Mouse (Mus musculus): ENCODE data around the gene Rfc1. TPM values are rescaled to one million over a fixed set of nuclear protein-coding genes. Genes with fewer than 3 reads are reported as not detected.

Rfc1 gene
- polyA plus RNA-seq, 1 experiment from 2014 or later: 53.1 TPM

GRCm38 (mm10) chr5:65350508-65350907, 15.0 kb upstream of the Rfc1 start:
- ATAC-seq (ENCODE audit: insufficient number of reproducible peaks, insufficient read depth, low FRiP score, low read depth): no peak
- Histone ChIP-seq H3K4me2 (ENCODE audit: low read length) (no peak overlapping the region), H3K27ac (replicated peaks in 1 of 2; ENCODE audit: control insufficient read depth in 1 of 2, insufficient read depth in 1 of 2, low read depth in 2 of 2, low read length in 2 of 2) (no peak overlapping the region), H3K27me3 (ENCODE audit: control insufficient read depth, insufficient read depth, low read length) (no peaks in the 10 kb centered on the region), H3K4me1 (ENCODE audit: control insufficient read depth in 2 of 2, insufficient read depth in 2 of 2, low read length in 2 of 2) (peaks cover 0 to 5% of the 10 kb centered on the region in 2 experiments; a peak in 1 of 4 replicates), H3K36me3 (ENCODE audit: control insufficient read depth, insufficient read depth, low read length) (no peaks in the 10 kb centered on the region), H3K9ac (ENCODE audit: low read length) (no peak overlapping the region), H3K4me3 (ENCODE audit: control insufficient read depth in 1 of 2, insufficient read depth in 1 of 2, low read depth in 1 of 2, low read length in 2 of 2) (no peak overlapping the region), H3K9me3 (ENCODE audit: control insufficient read depth, low read length) (no peaks in the 10 kb centered on the region)
- WGBS: 76% methylated on average over 10 of the region's 10 CpGs

- H3K36me3 ChIP-seq (ENCODE audit: control insufficient read depth, insufficient read depth, low read length): no peaks in the 10 kb centered on the region
- peak within 1 kb of the TSS; percentile 9 to 17; a peak in 2 of 4 replicates for H3K4me3 ChIP-seq (ENCODE audit: control insufficient read depth in 1 of 2, insufficient read depth in 1 of 2, low read depth in 1 of 2, low read length in 2 of 2)
- no peak within 1 kb of the TSS for H3K27ac ChIP-seq (replicated peaks in 1 of 2; ENCODE audit: control insufficient read depth in 1 of 2, insufficient read depth in 1 of 2, low read depth in 2 of 2, low read length in 2 of 2)
- H3K9ac ChIP-seq (ENCODE audit: low read length): no peak within 1 kb of the TSS; the same call in 1 of the 2 replicates
- peak within 1 kb of the TSS; percentile 58 for H3K4me2 ChIP-seq (ENCODE audit: low read length)
- no peaks in the 10 kb centered on the region for H3K27me3 ChIP-seq (ENCODE audit: control insufficient read depth, insufficient read depth, low read length)
- ATAC-seq (ENCODE audit: insufficient number of reproducible peaks, insufficient read depth, low FRiP score, low read depth): no peak
- WGBS: 33% methylated on average over 15 of the region's 15 CpGs
- H3K4me1 ChIP-seq (ENCODE audit: control insufficient read depth in 2 of 2, insufficient read depth in 2 of 2, low read length in 2 of 2): peaks cover 0 to 5% of the 10 kb centered on the region in 2 experiments; a peak in 1 of 4 replicates
- no peaks in the 10 kb centered on the region for H3K9me3 ChIP-seq (ENCODE audit: control insufficient read depth, low read length)
These were observed 12.7 kb upstream of the Rfc1 start, which contains the start of gene Klb for GRCm38 (mm10) chr5:65348168-65348567. Klb (plus strand) TSS chr5:65348314.

- Histone ChIP-seq H3K9me3 (ENCODE audit: control insufficient read depth, low read length) (no peaks in the 10 kb centered on the region), H3K4me1 (ENCODE audit: control insufficient read depth in 2 of 2, insufficient read depth in 2 of 2, low read length in 2 of 2) (peaks cover 0 to 4% of the 10 kb centered on the region in 2 experiments; a peak in 1 of 4 replicates), H3K27ac (replicated peaks in 1 of 2; ENCODE audit: control insufficient read depth in 1 of 2, insufficient read depth in 1 of 2, low read depth in 2 of 2, low read length in 2 of 2) (no peak overlapping the region), H3K9ac (ENCODE audit: low read length) (no peak overlapping the region), H3K4me3 (ENCODE audit: control insufficient read depth in 1 of 2, insufficient read depth in 1 of 2, low read depth in 1 of 2, low read length in 2 of 2) (no peak overlapping the region), H3K36me3 (ENCODE audit: control insufficient read depth, insufficient read depth, low read length) (no peaks in the 10 kb centered on the region), H3K4me2 (ENCODE audit: low read length) (no peak overlapping the region), H3K27me3 (ENCODE audit: control insufficient read depth, insufficient read depth, low read length) (no peaks in the 10 kb centered on the region)
- ATAC-seq (ENCODE audit: insufficient number of reproducible peaks, insufficient read depth, low FRiP score, low read depth): no peak
- 53% methylated on average over 4 of the region's 4 CpGs for WGBS
These were observed 4.7 kb upstream of the Rfc1 start for GRCm38 (mm10) chr5:65340167-65340566.

- Histone ChIP-seq H3K4me3 (ENCODE audit: control insufficient read depth in 1 of 2, insufficient read depth in 1 of 2, low read depth in 1 of 2, low read length in 2 of 2) (no peak overlapping the region), H3K4me2 (ENCODE audit: low read length) (no peak overlapping the region), H3K9ac (ENCODE audit: low read length) (no peak overlapping the region), H3K4me1 (ENCODE audit: control insufficient read depth in 2 of 2, insufficient read depth in 2 of 2, low read length in 2 of 2) (peaks cover 0 to 10% of the 10 kb centered on the region in 2 experiments; a peak in 2 of 4 replicates), H3K9me3 (ENCODE audit: control insufficient read depth, low read length) (no peaks in the 10 kb centered on the region), H3K27ac (replicated peaks in 1 of 2; ENCODE audit: control insufficient read depth in 1 of 2, insufficient read depth in 1 of 2, low read depth in 2 of 2, low read length in 2 of 2) (no peak overlapping the region), H3K27me3 (ENCODE audit: control insufficient read depth, insufficient read depth, low read length) (no peaks in the 10 kb centered on the region), H3K36me3 (ENCODE audit: control insufficient read depth, insufficient read depth, low read length) (no peaks in the 10 kb centered on the region)
- ATAC-seq (ENCODE audit: insufficient number of reproducible peaks, insufficient read depth, low FRiP score, low read depth): no peak
- 83% methylated on average over 6 of the region's 6 CpGs for WGBS
These were observed 2.9 kb upstream of the Rfc1 start for GRCm38 (mm10) chr5:65338394-65338793.

GRCm38 (mm10) chr5:65336075-65336355, 545 bp upstream of the Rfc1 start:
- no peak overlapping the region for H3K27ac ChIP-seq (replicated peaks in 1 of 2; ENCODE audit: control insufficient read depth in 1 of 2, insufficient read depth in 1 of 2, low read depth in 2 of 2, low read length in 2 of 2)
- peaks cover 0 to 10% of the 10 kb centered on the region in 2 experiments; a peak in 2 of 4 replicates for H3K4me1 ChIP-seq (ENCODE audit: control insufficient read depth in 2 of 2, insufficient read depth in 2 of 2, low read length in 2 of 2)
- no peaks in the 10 kb centered on the region for H3K27me3 ChIP-seq (ENCODE audit: control insufficient read depth, insufficient read depth, low read length)
- H3K9me3 ChIP-seq (ENCODE audit: control insufficient read depth, low read length): no peaks in the 10 kb centered on the region
- 24% methylated on average over 4 of the region's 4 CpGs for WGBS
- peaks cover 6% of the 10 kb centered on the region; the same call in 1 of the 2 replicates for H3K36me3 ChIP-seq (ENCODE audit: control insufficient read depth, insufficient read depth, low read length)
- ATAC-seq (ENCODE audit: insufficient number of reproducible peaks, insufficient read depth, low FRiP score, low read depth): no peak
- peak overlapping the region; percentile 85 for H3K4me2 ChIP-seq (ENCODE audit: low read length)
- H3K9ac ChIP-seq (ENCODE audit: low read length): peak overlapping the region; percentile 93; the same call in 1 of the 2 replicates
- peak overlapping the region in 1 of 2 experiments; percentile 92; a peak in 2 of 4 replicates for H3K4me3 ChIP-seq (ENCODE audit: control insufficient read depth in 1 of 2, insufficient read depth in 1 of 2, low read depth in 1 of 2, low read length in 2 of 2)

GRCm38 (mm10) chr5:65334788-65335187, 682 bp downstream of the Rfc1 start:
- Histone ChIP-seq H3K27ac (replicated peaks in 1 of 2; ENCODE audit: control insufficient read depth in 1 of 2, insufficient read depth in 1 of 2, low read depth in 2 of 2, low read length in 2 of 2) (peak overlapping the region; percentile 73 to 80; a peak in 3 of 4 replicates), H3K4me2 (ENCODE audit: low read length) (peak overlapping the region; percentile 85), H3K4me1 (ENCODE audit: control insufficient read depth in 2 of 2, insufficient read depth in 2 of 2, low read length in 2 of 2) (peaks cover 0 to 10% of the 10 kb centered on the region in 2 experiments; a peak in 2 of 4 replicates), H3K36me3 (ENCODE audit: control insufficient read depth, insufficient read depth, low read length) (peaks cover 6% of the 10 kb centered on the region; the same call in 1 of the 2 replicates), H3K9me3 (ENCODE audit: control insufficient read depth, low read length) (no peaks in the 10 kb centered on the region), H3K27me3 (ENCODE audit: control insufficient read depth, insufficient read depth, low read length) (no peaks in the 10 kb centered on the region), H3K9ac (ENCODE audit: low read length) (peak overlapping the region; percentile 93), H3K4me3 (ENCODE audit: control insufficient read depth in 1 of 2, insufficient read depth in 1 of 2, low read depth in 1 of 2, low read length in 2 of 2) (peak overlapping the region; percentile 89 to 92)
- WGBS: 3% methylated on average over 8 of the region's 8 CpGs
- ATAC-seq (ENCODE audit: insufficient number of reproducible peaks, insufficient read depth, low FRiP score, low read depth): no peak

GRCm38 (mm10) chr5:65329971-65330370, 5.5 kb downstream of the Rfc1 start:
- H3K9me3 ChIP-seq (ENCODE audit: control insufficient read depth, low read length): no peaks in the 10 kb centered on the region

GRCm38 (mm10) chr5:65326212-65326611, 9.3 kb downstream of the Rfc1 start:
- H3K4me3 ChIP-seq (ENCODE audit: control insufficient read depth in 1 of 2, insufficient read depth in 1 of 2, low read depth in 1 of 2, low read length in 2 of 2): peak overlapping the region in 1 of 2 experiments; percentile 6; a peak in 2 of 4 replicates
- H3K4me2 ChIP-seq (ENCODE audit: low read length): peak overlapping the region; percentile 60
- no peaks in the 10 kb centered on the region for H3K27me3 ChIP-seq (ENCODE audit: control insufficient read depth, insufficient read depth, low read length)
- ATAC-seq (ENCODE audit: insufficient number of reproducible peaks, insufficient read depth, low FRiP score, low read depth): no peak; the same call in 1 of the 2 replicates
- peaks cover 7 to 18% of the 10 kb centered on the region in 2 experiments for H3K4me1 ChIP-seq (ENCODE audit: control insufficient read depth in 2 of 2, insufficient read depth in 2 of 2, low read length in 2 of 2)
- H3K27ac ChIP-seq (replicated peaks in 1 of 2; ENCODE audit: control insufficient read depth in 1 of 2, insufficient read depth in 1 of 2, low read depth in 2 of 2, low read length in 2 of 2): peak overlapping the region; percentile 77 to 78
- no peaks in the 10 kb centered on the region for H3K9me3 ChIP-seq (ENCODE audit: control insufficient read depth, low read length)
- 47% methylated on average over 5 of the region's 5 CpGs for WGBS
- H3K9ac ChIP-seq (ENCODE audit: low read length): peak overlapping the region; percentile 66
- no peaks in the 10 kb centered on the region for H3K36me3 ChIP-seq (ENCODE audit: control insufficient read depth, insufficient read depth, low read length)

More at GRCm38 (mm10) chr5:65329971-65330370, 5.5 kb downstream of the Rfc1 start:
- Histone ChIP-seq H3K9ac (ENCODE audit: low read length) (no peak overlapping the region), H3K4me2 (ENCODE audit: low read length) (no peak overlapping the region), H3K27ac (replicated peaks in 1 of 2; ENCODE audit: control insufficient read depth in 1 of 2, insufficient read depth in 1 of 2, low read depth in 2 of 2, low read length in 2 of 2) (no peak overlapping the region), H3K4me3 (ENCODE audit: control insufficient read depth in 1 of 2, insufficient read depth in 1 of 2, low read depth in 1 of 2, low read length in 2 of 2) (no peak overlapping the region), H3K36me3 (ENCODE audit: control insufficient read depth, insufficient read depth, low read length) (peaks cover 6% of the 10 kb centered on the region; the same call in 1 of the 2 replicates), H3K27me3 (ENCODE audit: control insufficient read depth, insufficient read depth, low read length) (no peaks in the 10 kb centered on the region), H3K4me1 (ENCODE audit: control insufficient read depth in 2 of 2, insufficient read depth in 2 of 2, low read length in 2 of 2) (peaks cover 7 to 18% of the 10 kb centered on the region in 2 experiments)
- no peak for ATAC-seq (ENCODE audit: insufficient number of reproducible peaks, insufficient read depth, low FRiP score, low read depth)
- WGBS: 76% methylated on average over 3 of the region's 3 CpGs

All from heart, embryonic 14.5 days (tissue).